Mouse (Mus musculus) urinary bladder, postnatal 36 days (tissue): ENCODE data around the gene Micu1.

Source experiments
- DNase-seq, 2 experiments: peaks; one replicate each; pipeline ENCODE4 v3.0.0; 2022; ENCODE audit warnings: low spot score in 2 of 2, mixed read lengths in 1 of 2

The Micu1 gene

DNA sequence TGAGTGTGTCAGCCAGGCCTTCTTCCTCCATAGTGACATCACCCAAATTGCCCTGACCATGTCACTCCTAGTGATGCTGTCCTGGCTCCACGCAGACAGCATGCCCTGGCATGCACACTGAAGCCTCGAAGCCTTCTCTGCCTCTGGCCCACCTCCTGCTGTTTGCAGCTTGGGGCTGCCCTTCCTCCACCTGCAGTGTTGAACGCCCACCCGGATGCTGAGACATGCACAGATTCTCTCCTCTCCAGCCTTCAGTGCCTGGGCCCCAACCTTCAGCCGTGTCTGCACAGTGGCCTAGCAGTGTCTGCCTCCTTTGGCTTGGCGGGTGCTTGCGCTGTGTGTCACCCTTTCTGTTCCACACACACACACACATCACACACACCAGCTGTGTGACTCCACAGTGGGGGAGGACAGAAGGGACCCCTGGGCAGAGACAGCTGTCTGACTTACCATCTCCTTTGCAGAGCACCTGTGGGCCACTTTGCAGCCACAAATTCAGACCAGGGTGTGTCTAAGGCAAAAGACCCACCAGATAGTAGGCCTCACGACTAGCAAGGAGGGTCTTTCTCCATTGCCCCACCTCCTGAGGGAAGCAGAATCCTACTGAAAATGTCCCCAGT lies 199.8 kb downstream of the Micu1 start:
- no peak for DNase-seq

DNA sequence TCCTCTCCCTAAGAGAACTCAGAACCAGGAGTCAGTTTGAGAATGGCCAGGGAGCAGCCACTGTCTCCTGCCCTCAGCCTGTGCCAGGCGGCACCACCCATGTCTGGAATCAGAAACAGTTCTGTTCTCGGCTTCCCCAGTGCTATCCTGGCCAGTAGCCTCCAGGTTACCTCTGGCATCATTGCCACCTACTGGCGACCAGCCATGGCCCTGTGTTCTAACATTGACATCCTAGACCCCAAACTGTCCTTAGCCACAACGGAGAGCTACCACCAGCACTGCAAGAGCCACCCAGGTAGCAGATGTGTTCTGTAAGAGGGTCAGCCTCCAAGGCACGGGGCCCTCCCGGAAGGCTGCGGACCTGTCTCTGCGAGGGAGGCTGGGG lies 200.3 kb downstream of the Micu1 start:
- DNase-seq = no peak

DNA sequence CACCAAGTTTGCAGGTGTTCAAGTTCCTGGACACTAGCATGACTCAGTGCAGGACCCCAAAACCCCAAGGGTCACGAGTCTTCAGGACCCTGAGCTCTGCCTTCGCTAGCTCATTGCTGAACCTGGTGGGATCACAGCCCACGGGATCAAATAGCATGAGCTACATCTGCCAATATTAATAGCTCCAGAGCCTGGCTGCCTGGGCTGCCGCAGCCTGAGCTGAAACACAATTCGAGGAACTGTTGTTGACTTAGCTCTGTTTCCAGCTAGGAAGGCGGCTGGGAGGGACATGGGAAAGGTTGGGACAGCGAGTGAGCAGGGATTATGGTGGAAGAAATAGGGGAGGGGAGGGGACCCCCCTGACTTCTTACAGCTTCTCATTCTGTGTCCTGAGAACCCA lies 200.9 kb downstream of the Micu1 start:
- DNase-seq = no peak

DNA sequence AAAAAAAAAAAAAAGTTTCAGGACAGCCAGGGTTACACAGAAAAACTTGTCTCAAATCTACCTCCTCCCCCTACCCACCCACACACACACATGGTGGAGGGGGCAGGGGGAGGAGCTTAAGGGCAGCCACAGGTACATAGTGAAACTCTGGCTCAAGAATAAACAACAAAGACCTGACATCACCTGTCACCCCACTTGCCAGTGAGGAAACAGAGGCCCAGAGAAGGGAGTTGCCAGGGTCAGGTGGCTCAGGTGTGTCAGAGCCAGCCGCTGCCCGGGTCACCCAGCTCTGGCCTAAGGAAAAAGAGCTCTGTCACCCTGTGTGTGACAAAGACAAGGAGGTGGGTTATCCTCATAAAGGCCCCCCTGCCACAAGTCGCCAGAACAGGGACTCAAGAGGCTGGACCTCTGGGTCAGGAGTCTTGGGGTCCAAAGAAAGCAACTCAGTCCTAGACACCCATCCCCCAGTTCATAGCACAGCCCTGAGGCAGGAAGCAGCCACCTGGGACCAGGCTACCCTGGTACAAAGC lies 204.9 kb downstream of the Micu1 start:
- no peak for DNase-seq

DNA sequence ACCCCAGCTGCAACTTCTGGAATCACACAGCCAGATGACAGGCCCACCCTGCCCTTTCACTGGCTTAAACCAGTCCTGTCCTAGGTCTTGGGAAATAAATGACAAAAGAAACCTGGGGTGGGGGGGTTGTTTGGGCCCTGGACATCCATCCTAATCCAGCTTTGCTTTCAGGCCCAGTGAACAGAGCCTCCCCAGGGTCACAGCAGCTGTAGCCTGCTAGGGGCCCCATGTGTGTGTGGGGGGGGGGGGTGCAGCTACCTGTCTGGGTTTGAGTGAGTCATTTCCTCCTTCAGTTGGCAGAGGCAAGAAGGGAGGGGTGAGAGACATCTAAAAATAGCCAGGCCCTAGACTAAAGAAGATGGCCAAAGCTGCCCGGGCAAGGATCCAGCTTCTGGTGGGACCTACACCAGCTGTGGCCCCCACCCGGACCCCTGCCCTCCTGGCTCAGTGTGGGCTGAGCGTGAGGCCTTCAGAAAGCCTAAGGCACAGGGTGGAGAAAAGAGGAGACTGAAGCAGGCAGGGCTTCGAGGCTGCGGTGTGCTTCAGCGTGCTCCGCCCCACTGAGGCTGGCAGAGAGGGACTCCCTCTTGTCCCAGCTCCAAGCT lies 205.5 kb downstream of the Micu1 start:
- DNase-seq = no peak

DNA sequence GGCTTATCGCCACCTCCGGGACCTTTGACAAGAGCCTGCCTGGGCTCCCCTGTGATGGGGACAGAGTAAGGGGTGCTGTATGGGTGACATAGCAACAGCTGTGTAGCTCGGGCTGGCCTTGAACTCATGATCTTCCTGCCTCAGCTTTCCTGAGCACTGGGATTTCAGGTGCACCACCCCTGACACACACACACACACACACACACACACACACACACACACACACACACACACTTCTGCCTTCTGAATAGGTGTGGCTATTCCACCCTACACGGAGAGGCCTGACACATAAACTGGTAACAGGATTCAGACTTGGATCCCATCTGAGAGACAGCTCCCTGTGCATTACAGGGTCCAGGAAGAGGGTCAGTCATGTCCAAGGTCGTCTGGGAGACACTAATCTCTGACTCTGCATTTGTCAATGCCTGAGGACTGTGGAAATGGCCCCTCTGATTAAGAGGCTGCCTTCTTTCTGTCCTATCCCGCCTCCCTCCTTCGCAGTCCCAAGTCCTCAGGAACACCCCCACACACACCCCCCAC lies 206.6 kb downstream of the Micu1 start:
- no peak for DNase-seq

DNA sequence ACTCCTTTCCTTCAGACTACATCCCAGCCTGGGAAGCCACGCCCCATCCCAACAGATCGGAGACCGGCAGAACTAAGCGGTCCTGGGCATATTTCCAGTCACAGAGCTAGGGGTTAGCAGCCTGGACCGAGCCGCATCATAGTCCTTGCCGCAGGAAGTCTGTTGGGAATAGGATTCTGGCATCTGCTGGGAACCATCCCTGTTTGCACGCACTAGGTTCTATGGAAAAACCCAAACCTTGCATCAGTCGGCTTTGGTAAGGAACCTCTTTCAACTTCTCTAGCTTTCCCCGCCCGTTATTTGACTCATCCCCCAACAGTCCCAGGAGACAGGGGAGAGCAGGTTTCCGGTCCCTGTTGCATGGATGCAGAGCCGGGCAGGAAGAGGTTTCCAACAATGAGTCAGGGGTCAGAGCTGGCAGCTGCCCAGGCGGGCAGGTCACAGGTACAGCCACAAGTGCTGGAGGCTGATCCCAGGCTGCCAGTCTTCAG lies 207.1 kb downstream of the Micu1 start:
- peak in 1 of 2 experiments; percentile 76 for DNase-seq

DNA sequence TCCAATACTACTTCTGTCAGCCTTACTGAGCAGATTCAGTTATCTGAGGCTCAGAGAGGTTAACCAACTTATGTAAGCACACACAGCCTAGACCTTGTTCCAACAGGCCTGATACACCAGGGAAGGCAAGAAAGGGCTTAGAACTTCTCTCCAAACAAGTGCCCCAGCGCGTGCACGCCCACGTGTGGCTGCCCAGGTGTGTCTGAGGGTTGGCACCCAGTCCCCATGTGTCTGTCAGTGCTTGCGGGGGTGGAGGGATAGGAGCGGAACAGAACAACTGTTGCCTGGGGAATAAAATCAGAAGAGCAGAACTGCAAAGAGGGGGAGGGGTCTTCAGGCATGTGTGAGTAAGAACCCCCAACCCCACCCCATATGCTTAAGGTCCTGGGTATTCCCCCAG lies 208.8 kb downstream of the Micu1 start:
- DNase-seq = no peak

DNA sequence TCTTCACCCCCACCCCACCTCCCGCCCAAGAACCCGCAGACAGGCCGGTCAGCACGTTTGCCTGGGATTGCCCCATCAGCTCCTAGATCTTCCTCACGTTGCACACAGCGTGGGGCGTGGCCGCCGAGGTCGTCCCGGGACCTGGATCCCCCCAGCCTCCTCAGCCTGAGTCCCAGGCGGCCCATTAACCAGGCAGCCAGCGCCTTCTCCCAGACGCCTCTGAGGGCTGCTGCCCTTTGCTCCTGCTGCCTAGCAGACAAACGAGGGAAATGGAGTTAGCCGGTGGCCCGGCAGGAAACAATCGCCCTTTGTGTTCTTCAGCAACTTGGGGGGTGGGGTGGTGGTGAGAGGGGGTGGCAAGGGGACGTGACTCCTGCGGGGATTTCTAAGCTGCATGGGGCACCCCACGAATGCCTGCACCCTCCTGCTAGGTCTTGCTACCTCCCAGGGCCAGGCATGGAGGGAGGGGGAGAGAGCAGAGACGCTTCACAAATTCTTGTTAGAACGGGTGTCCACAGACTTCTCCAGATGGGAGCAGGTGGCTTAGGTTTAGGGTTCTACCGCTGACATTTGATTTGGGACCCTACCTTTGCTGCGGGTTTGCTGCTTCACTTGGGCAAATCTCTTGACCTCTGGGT lies 209.4 kb downstream of the Micu1 start:
- DNase-seq = peak in 1 of 2 experiments; percentile 75
